Comparison of ENCODE assay signal across 16 mouse cellular contexts in genomic region chr1:190541892-190542291, GRCm38 (mm10).
A peak's percentile ranks its signal among the peaks of the same experiment; 100 is the strongest.
DNase-seq lines count a peak whose midpoint lies in the region; ATAC-seq and TF ChIP-seq lines count a peak whose summit lies in the region.
"Had no signal": no experiment of that assay in that cellular context is flagged by ENCODE, and none has a peak within 500 bp of the region (broad histone marks: within the 10 kb centered on the region; RNA-seq: fewer than 3 reads in every experiment).

No protein-coding gene starts in this region.

- no peak overlapping the region for H3K4me3 ChIP-seq in hindbrain, postnatal 0 days (ENCODE audit: low read length)
- no peak overlapping the region for H3K4me3 ChIP-seq in hindbrain, embryonic 16.5 days (ENCODE audit: low read length)
- no peak overlapping the region for H3K4me3 ChIP-seq in midbrain, postnatal 0 days (ENCODE audit: low read depth, low read length)
- no peak overlapping the region for H3K4me3 ChIP-seq in midbrain, embryonic 14.5 days (replicated peaks; ENCODE audit: low read depth, low read length)
- H3K4me3 ChIP-seq: hindbrain, embryonic 12.5 days; limb, embryonic 13.5 days; lung, embryonic 15.5 days; neural tube, embryonic 13.5 days had no signal

- no peak overlapping the region for H3K4me2 ChIP-seq in hindbrain, postnatal 0 days (ENCODE audit: low read depth, low read length)
- H3K4me2 ChIP-seq in hindbrain, embryonic 16.5 days (ENCODE audit: low read length) = no peak overlapping the region
- no peak overlapping the region for H3K4me2 ChIP-seq in midbrain, postnatal 0 days (ENCODE audit: low read depth, low read length, poor library complexity, severe bottlenecking)
- no peak overlapping the region for H3K4me2 ChIP-seq in midbrain, embryonic 14.5 days (ENCODE audit: low read length)
- H3K4me2 ChIP-seq: hindbrain, embryonic 12.5 days; limb, embryonic 13.5 days; lung, embryonic 15.5 days; neural tube, embryonic 13.5 days had no signal

- H3K9ac ChIP-seq in hindbrain, postnatal 0 days (replicated peaks; ENCODE audit: low read length) = no peak overlapping the region
- no peak overlapping the region for H3K9ac ChIP-seq in hindbrain, embryonic 16.5 days (ENCODE audit: low read depth, low read length)
- H3K9ac ChIP-seq in midbrain, postnatal 0 days (replicated peaks; ENCODE audit: low read length, poor library complexity, severe bottlenecking) = no peak overlapping the region
- no peak overlapping the region for H3K9ac ChIP-seq in midbrain, embryonic 14.5 days (replicated peaks; ENCODE audit: low read length)
- H3K9ac ChIP-seq: hindbrain, embryonic 12.5 days; limb, embryonic 13.5 days; lung, embryonic 15.5 days; neural tube, embryonic 13.5 days had no signal

- H3K4me1 ChIP-seq in hindbrain, postnatal 0 days (ENCODE audit: insufficient read depth, low read length) = no peaks in the 10 kb centered on the region
- H3K4me1 ChIP-seq in hindbrain, embryonic 16.5 days (ENCODE audit: control insufficient read depth, insufficient read depth, low read depth, low read length) = no peaks in the 10 kb centered on the region
- H3K4me1 ChIP-seq in midbrain, postnatal 0 days (ENCODE audit: insufficient read depth, low read length) = no peaks in the 10 kb centered on the region
- no peaks in the 10 kb centered on the region for H3K4me1 ChIP-seq in midbrain, embryonic 14.5 days (ENCODE audit: control insufficient read depth, insufficient read depth, low read length)
- H3K4me1 ChIP-seq: hindbrain, embryonic 12.5 days; limb, embryonic 13.5 days; lung, embryonic 15.5 days; neural tube, embryonic 13.5 days had no signal

- H3K27ac ChIP-seq in hindbrain, postnatal 0 days = no peak overlapping the region
- H3K27ac ChIP-seq in hindbrain, embryonic 16.5 days (ENCODE audit: low read depth, low read length) = no peak overlapping the region
- H3K27ac ChIP-seq in midbrain, postnatal 0 days (ENCODE audit: low read depth, low read length) = no peak overlapping the region
- H3K27ac ChIP-seq in midbrain, embryonic 14.5 days (replicated peaks; ENCODE audit: low read depth, low read length) = no peak overlapping the region
- H3K27ac ChIP-seq: hindbrain, embryonic 12.5 days; limb, embryonic 13.5 days; lung, embryonic 15.5 days; neural tube, embryonic 13.5 days had no signal

- 0 out of 2 replicates have a peak, but pooled peaks cover 2% of the 10 kb centered on the region for H3K9me3 ChIP-seq in hindbrain, postnatal 0 days (ENCODE audit: low read length)
- H3K9me3 ChIP-seq in hindbrain, embryonic 16.5 days (ENCODE audit: control insufficient read depth, low read length) = no peaks in the 10 kb centered on the region
- H3K9me3 ChIP-seq in midbrain, postnatal 0 days (ENCODE audit: low read length) = no peaks in the 10 kb centered on the region
- H3K9me3 ChIP-seq in midbrain, embryonic 14.5 days (ENCODE audit: control insufficient read depth, low read length) = no peaks in the 10 kb centered on the region; the same call in 1 of the 2 replicates
- H3K9me3 ChIP-seq: hindbrain, embryonic 12.5 days; limb, embryonic 13.5 days; lung, embryonic 15.5 days; neural tube, embryonic 13.5 days had no signal

- WGBS in hindbrain, postnatal 0 days = 72% methylated on average over 2 of the region's 2 CpGs
- 53% methylated on average over 2 of the region's 2 CpGs for WGBS in hindbrain, embryonic 16.5 days
- WGBS in midbrain, postnatal 0 days = 57% methylated on average over 2 of the region's 2 CpGs
- 60% methylated on average over 2 of the region's 2 CpGs for WGBS in midbrain, embryonic 14.5 days

- ATAC-seq in hindbrain, postnatal 0 days = no peak
- no peak for ATAC-seq in hindbrain, embryonic 16.5 days
- no peak for ATAC-seq in midbrain, postnatal 0 days (ENCODE audit: low FRiP score)
- no peak for ATAC-seq in midbrain, embryonic 14.5 days (ENCODE audit: low FRiP score, low TSS enrichment)
- ATAC-seq in granulocyte monocyte progenitor cell, adult 5-6 weeks (replicated peaks; ENCODE audit: poor library complexity, severe bottlenecking) = no peak

- no peaks in the 10 kb centered on the region for H3K27me3 ChIP-seq in hindbrain, postnatal 0 days (ENCODE audit: insufficient read depth, low read length)
- no peaks in the 10 kb centered on the region for H3K27me3 ChIP-seq in hindbrain, embryonic 16.5 days (replicated peaks; ENCODE audit: control insufficient read depth, insufficient read depth, low read length)
- H3K27me3 ChIP-seq in midbrain, postnatal 0 days (ENCODE audit: insufficient read depth, low read length) = no peaks in the 10 kb centered on the region
- H3K27me3 ChIP-seq in midbrain, embryonic 14.5 days (ENCODE audit: control insufficient read depth, insufficient read depth, low read length) = no peaks in the 10 kb centered on the region
- H3K27me3 ChIP-seq: hindbrain, embryonic 12.5 days; neural tube, embryonic 13.5 days had no signal

- peak; percentile 22; the same call in 1 of the 2 replicates for TF ChIP-seq CTCF in hindbrain, postnatal 0 days (IDR thresholded peaks at IDR 0.05; ENCODE audit: low read depth)
- TF ChIP-seq CTCF in midbrain, postnatal 0 days (IDR thresholded peaks at IDR 0.05) = peak; percentile 37

- peak; percentile 12 for DNase-seq in adrenal gland, postnatal 10 days
- DNase-seq in adrenal gland, adult 2 months = no peak
- no peak for DNase-seq in hindbrain, postnatal 0 days (ENCODE audit: low spot score)
- DNase-seq in midbrain, postnatal 0 days (ENCODE audit: low spot score) = no peak
- DNase-seq in midbrain, embryonic 14.5 days = no peak
- peak; percentile 48 for DNase-seq in embryo, embryonic 9.5 days (ENCODE audit: extremely low spot score)
- DNase-seq: cerebellum, postnatal 25 days; heart, adult 18-20 months; right cerebral cortex, adult 18-20 months; thymus, adult 18-20 months had no signal

- H3K36me3 ChIP-seq in hindbrain, postnatal 0 days (ENCODE audit: insufficient read depth, low read length) = no peaks in the 10 kb centered on the region
- H3K36me3 ChIP-seq in hindbrain, embryonic 16.5 days (ENCODE audit: control insufficient read depth, insufficient read depth, low read length) = no peaks in the 10 kb centered on the region
- no peaks in the 10 kb centered on the region for H3K36me3 ChIP-seq in midbrain, postnatal 0 days (ENCODE audit: insufficient read depth, low read length)
- no peaks in the 10 kb centered on the region for H3K36me3 ChIP-seq in midbrain, embryonic 14.5 days (ENCODE audit: control insufficient read depth, insufficient read depth, low read length)
- H3K36me3 ChIP-seq: hindbrain, embryonic 12.5 days; limb, embryonic 13.5 days; lung, embryonic 15.5 days; neural tube, embryonic 13.5 days had no signal

Comparison
In these comparisons a context has a peak if more than half of its experiments do, and no peak if none do; other contexts are left out.
1. DNase-seq: peak in adrenal gland, postnatal 10 days (single experiment) and embryo, embryonic 9.5 days (single experiment); none in adrenal gland, adult 2 months (single experiment), hindbrain, postnatal 0 days (single experiment), midbrain, postnatal 0 days (single experiment) and midbrain, embryonic 14.5 days (single experiment).